Mouse (Mus musculus) heart, embryonic 16.5 days (tissue): ENCODE results near the gene Slc16a13. TPM values are rescaled to one million over a fixed set of nuclear protein-coding genes. Genes with fewer than 3 reads are reported as not detected.
"Not testable (repeated sequence)": the region's sequence is repeated elsewhere in the genome, so short reads cannot be mapped to it uniquely, and the experiment has no call there.

Source experiments
- ATAC-seq: fragments of 200-750 bp; cut with Nextera tagmentation; replicated peaks from 2 replicates; pipeline ENCODE4 v1.8.0; 2017; ENCODE audit warnings: moderate number of reproducible peaks; ENCODE audit not compliant: insufficient read depth, low FRiP score; ENCODE audit errors: extremely low read depth
- H3K27ac ChIP-seq: fragments of 300-500 bp; sonication (generic); 2 replicates; pipeline ENCODE4 v1.5.1; 2014; ENCODE audit warnings: mild to moderate bottlenecking, low read length, control low read depth, moderate library complexity
- H3K27me3 ChIP-seq: fragments of 300-500 bp; sonication (generic); 2 replicates; pipeline ENCODE4 v1.6.1; 2014; ENCODE audit warnings: low read length, mixed read lengths; ENCODE audit not compliant: control insufficient read depth, insufficient read depth
- H3K36me3 ChIP-seq: fragments of 300-500 bp; sonication (generic); 2 replicates; pipeline ENCODE4 v1.6.1; 2014; ENCODE audit not compliant: control insufficient read depth, insufficient read depth
- H3K4me1 ChIP-seq: fragments of 300-500 bp; sonication (generic); 2 replicates; pipeline ENCODE4 v1.6.1; 2014; ENCODE audit warnings: low read length, mixed read lengths; ENCODE audit not compliant: control insufficient read depth, insufficient read depth
- H3K4me2 ChIP-seq: fragments of 300-500 bp; sonication (generic); 2 replicates; pipeline ENCODE4 v1.6.1; 2014; ENCODE audit warnings: low read depth, mild to moderate bottlenecking, control low read depth, low read length
- H3K4me3 ChIP-seq: fragments of 300-500 bp; sonication (generic); 2 replicates; pipeline ENCODE4 v1.5.1; 2014; ENCODE audit warnings: mild to moderate bottlenecking, control low read depth, low read length
- H3K9ac ChIP-seq: fragments of 300-500 bp; sonication (generic); 2 replicates; pipeline ENCODE4 v1.6.1; 2014; ENCODE audit warnings: low read length, control low read depth
- H3K9me3 ChIP-seq: fragments of 300-500 bp; sonication (generic); replicated peaks from 2 replicates; pipeline ENCODE4 v1.6.1; 2016; ENCODE audit warnings: low read length; ENCODE audit not compliant: control insufficient read depth
- WGBS: fragments of 180-500 bp; shearing (Covaris S2); extraction: QIAGEN DNeasy Blood & Tissue Kit; methylation state at CpG from one replicate; pipeline ENCODE4 v1.1.7; 2014; 5-methylcytosine and 5-hydroxymethylcytosine counted together
- microRNA counts: library from miRNA; unstranded; fragments of <30 nt; microRNA quantifications from one replicate; lab custom pipeline; 2016
- microRNA-seq: library from miRNA; unstranded; fragments of <30 nt; microRNA quantifications from one replicate; pipeline ENCODE4, GENCODE M21; 2017
- polyA plus RNA-seq: library from polyadenylated mRNA; unstranded; fragments of >200 nt; fragmentation: Nextera tagmentation; extraction: Ambion mirVana; gene quantifications from 2 replicates; pipeline ENCODE4 v1.2.1, GENCODE M21; 2015

Gene Slc16a13
- polyA plus RNA-seq, 1 experiment from 2014 or later: 5.6 TPM

DNA sequence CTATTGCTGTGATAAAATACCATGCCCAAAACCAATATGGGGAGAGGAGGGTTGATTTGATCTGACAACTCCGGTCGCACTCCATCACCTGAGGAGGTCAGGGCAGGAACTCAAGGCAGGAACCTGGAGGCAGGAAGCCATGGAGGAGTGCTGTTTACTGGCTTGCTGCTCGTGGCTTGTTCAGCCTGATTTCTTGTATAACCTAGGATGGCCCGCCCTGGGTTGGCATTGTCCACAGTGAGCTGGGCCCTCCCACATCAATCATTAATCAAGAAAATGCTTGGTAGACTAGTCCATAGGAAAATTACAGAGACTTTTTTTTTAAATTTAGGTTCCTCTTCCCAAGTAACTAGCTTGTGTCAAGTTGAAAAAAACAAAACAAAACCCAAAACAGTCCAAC, 46.4 kb downstream of the Slc16a13 start:
- Histone ChIP-seq H3K4me3 (no peak overlapping the region), H3K4me2 (no peak overlapping the region), H3K27me3 (no peaks in the 10 kb centered on the region), H3K9ac (no peak overlapping the region), H3K9me3 (no peaks in the 10 kb centered on the region; the same call in 1 of the 2 replicates), H3K36me3 (no peaks in the 10 kb centered on the region), H3K4me1 (no peaks in the 10 kb centered on the region), H3K27ac (no peak overlapping the region)
- 75% methylated on average over 4 of the region's 4 CpGs for WGBS
- ATAC-seq: no peak

DNA sequence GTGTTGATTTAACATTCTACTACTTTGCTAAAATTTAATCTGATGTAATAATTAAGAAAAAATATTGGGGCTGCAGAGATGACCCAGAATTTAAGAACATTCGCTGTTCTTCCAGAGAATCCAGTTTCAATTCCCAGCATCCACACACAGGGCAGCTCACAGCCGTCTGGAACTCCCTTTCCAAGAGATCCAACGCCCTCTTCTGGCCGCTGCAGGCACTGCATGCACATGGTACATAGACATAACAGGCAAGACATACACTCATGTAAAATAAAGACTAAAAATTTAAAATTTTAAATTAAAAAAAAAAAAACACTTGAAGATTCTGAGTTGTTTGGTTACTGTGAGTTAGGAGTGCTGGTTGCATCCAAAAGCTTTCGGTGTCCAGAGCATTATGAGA, 48.6 kb downstream of the Slc16a13 start:
- Histone ChIP-seq H3K27ac (no peak overlapping the region), H3K9me3 (no peaks in the 10 kb centered on the region), H3K4me2 (no peak overlapping the region), H3K36me3 (no peaks in the 10 kb centered on the region), H3K27me3 (no peaks in the 10 kb centered on the region), H3K9ac (no peak overlapping the region), H3K4me1 (no peaks in the 10 kb centered on the region), H3K4me3 (no peak overlapping the region)
- no peak for ATAC-seq
- 52% methylated on average over 5 of the region's 5 CpGs for WGBS

DNA sequence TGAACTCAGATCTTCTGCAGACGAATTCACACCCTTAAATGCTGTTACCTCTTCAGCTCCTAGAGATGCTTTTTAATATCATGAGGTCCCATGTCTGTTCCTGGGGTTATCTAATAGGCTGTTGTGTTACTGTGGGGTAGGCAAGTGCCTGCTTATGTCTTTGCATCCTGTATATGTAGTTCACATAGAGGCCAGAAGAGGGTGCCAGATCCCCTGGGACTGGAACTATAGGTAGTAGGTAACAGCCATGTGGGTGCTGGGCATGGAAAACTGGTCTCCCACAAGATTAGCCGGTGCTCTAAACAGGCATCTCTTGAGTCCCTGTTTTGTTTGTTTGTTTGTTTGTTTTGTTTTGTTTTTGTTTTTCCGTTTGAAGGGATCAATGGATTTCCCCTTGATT, 49.0 kb downstream of the Slc16a13 start:
- Histone ChIP-seq H3K9me3 (no peaks in the 10 kb centered on the region), H3K27me3 (no peaks in the 10 kb centered on the region), H3K4me1 (no peaks in the 10 kb centered on the region), H3K27ac (no peak overlapping the region), H3K36me3 (no peaks in the 10 kb centered on the region), H3K4me3 (no peak overlapping the region), H3K9ac (no peak overlapping the region), H3K4me2 (no peak overlapping the region)
- ATAC-seq: no peak
- 45% methylated on average over 3 of the region's 3 CpGs for WGBS

DNA sequence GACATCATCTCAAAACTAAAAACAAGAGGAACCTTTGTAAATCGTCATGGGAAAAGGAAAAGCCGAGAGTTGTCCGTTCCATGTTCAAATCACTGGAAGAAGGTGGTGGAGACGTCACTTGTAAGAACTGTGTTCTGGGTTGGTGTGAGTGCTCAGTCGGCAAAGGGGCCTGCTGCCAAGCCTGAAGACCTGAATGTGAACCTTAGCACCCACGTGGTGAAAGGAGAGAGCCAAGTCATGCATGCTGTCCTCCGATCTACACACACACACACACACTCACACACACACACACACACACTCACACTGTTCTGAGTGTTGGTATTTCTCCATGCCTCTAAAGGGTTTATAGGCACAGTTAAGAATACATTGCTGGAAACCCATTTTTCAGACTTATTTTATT, 49.7 kb downstream of the Slc16a13 start:
- no peak for ATAC-seq
- no peaks in the 10 kb centered on the region for H3K4me1 ChIP-seq
- H3K27ac ChIP-seq: no peak overlapping the region
- H3K9me3 ChIP-seq: no peaks in the 10 kb centered on the region
- no peak overlapping the region for H3K4me2 ChIP-seq
- WGBS: 68% methylated on average over 7 of the region's 7 CpGs
- no peaks in the 10 kb centered on the region for H3K36me3 ChIP-seq
- no peaks in the 10 kb centered on the region for H3K27me3 ChIP-seq
- H3K9ac ChIP-seq: no peak overlapping the region
- H3K4me3 ChIP-seq: no peak overlapping the region

DNA sequence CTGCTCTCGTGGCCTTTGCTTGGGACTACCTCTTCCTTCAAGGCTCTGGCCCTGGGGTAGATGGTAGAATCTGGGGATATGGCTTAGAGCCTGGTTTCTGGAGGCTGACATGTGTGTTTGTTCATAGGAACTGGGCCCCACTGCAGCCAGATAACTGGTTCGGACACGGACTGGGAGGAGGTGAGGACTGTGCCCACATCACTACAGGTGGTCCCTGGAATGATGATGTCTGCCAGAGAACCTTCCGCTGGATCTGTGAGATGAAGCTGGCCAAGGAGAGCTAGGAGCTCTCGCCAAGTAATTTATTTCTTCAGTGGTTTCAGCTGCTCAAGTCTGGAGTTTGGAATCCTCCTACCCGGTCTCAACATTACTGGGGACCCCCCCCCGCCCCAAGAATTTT, 50.6 kb downstream of the Slc16a13 start:
- WGBS: 73% methylated on average over 7 of the region's 7 CpGs
- H3K27me3 ChIP-seq: no peaks in the 10 kb centered on the region
- no peaks in the 10 kb centered on the region for H3K9me3 ChIP-seq
- ATAC-seq: no peak
- H3K9ac ChIP-seq: no peak overlapping the region
- no peak overlapping the region for H3K27ac ChIP-seq
- no peaks in the 10 kb centered on the region for H3K4me1 ChIP-seq
- H3K4me2 ChIP-seq: no peak overlapping the region
- no peaks in the 10 kb centered on the region for H3K36me3 ChIP-seq
- no peak overlapping the region for H3K4me3 ChIP-seq

DNA sequence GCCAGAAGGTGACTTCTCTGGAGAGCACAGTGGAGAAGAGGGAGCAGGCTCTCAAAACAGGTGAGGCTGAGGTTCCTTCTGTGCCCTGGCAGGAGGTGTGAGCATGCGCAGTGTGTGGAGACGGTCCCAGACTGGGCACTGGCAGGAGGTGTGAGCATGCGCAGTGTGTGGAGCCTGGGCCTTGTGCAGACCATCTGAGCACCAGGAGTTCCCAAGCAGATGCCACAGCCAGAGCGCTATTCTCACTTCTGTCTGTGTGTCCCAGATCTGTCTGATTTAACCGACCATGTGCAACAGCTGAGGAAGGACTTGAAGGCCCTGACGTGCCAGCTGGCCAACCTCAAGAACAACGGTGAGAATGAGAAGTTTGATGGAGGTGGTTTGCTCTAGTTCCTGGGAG, 51.4 kb downstream of the Slc16a13 start:
- not testable (repeated sequence) for H3K27ac ChIP-seq, H3K9me3 ChIP-seq, H3K4me2 ChIP-seq, H3K4me1 ChIP-seq, H3K4me3 ChIP-seq, ATAC-seq, H3K9ac ChIP-seq, H3K36me3 ChIP-seq, H3K27me3 ChIP-seq
- WGBS: 85% methylated on average over 7 of the region's 7 CpGs

DNA sequence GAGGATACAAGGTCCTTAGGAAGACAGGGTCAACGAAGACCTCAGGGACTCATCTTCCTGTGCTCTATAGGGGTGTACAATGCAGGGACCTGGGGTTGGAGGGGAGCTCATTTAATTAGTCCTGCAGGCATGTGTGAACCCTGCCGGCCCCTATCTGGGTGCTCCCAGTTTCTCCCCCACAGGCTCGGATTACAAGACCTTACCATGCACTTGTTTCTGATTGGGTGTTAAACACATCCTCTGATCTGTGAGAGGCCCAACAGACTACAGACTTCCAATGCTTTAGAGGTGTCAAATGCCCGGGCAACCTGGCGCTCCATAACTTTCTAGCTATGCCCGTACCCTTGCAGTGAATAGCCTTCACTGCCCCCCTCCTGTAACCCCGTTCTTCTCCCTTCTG, 52.7 kb downstream of the Slc16a13 start:
- H3K4me1 ChIP-seq: no peaks in the 10 kb centered on the region
- H3K27ac ChIP-seq: no peak overlapping the region
- no peak overlapping the region for H3K4me2 ChIP-seq
- H3K27me3 ChIP-seq: no peaks in the 10 kb centered on the region
- no peak for ATAC-seq
- 53% methylated on average over 7 of the region's 7 CpGs for WGBS
- H3K36me3 ChIP-seq: no peaks in the 10 kb centered on the region
- H3K9me3 ChIP-seq: no peaks in the 10 kb centered on the region
- no peak overlapping the region for H3K4me3 ChIP-seq
- H3K9ac ChIP-seq: no peak overlapping the region

MicroRNAs within 50 kb of the gene (microRNA counts, 519-probe panel; counts per million panel counts)
- microRNA mmu-miR-195 (lab: Ali Mortazavi, UCI) (not detected), microRNA mmu-miR-497 (lab: Ali Mortazavi, UCI) (2,246 counts per million, percentile 40 among the panel's probes with 10 or more counts)

Small RNAs within 50 kb of the gene (microRNA-seq; reads per million reads assigned to microRNA genes)
- gene Mir195a (690 reads per million, percentile 75 among the genes with 10 or more reads in this experiment), gene Mir497 (not detected), gene Mir497b (not detected)

Other genes with a start within 250 kb of the Slc16a13 start
- gene Ctdnep1, start 239.9 kb downstream of the Slc16a13 start, polyA plus RNA-seq: 23.9 and 25.0 TPM in 2 replicates
- gene Elp5, start 238.5 kb downstream of the Slc16a13 start, polyA plus RNA-seq: 111 and 116 TPM in 2 replicates
- gene Gabarap, start 229.9 kb downstream of the Slc16a13 start, polyA plus RNA-seq: 421 and 428 TPM in 2 replicates
- gene Phf23, start 225.3 kb downstream of the Slc16a13 start, polyA plus RNA-seq: 42.0 and 43.9 TPM in 2 replicates
- 17.1 and 19.2 TPM in 2 replicates for gene Dvl2, start 220.5 kb downstream of the Slc16a13 start, polyA plus RNA-seq
- gene Acadvl, start 205.7 kb downstream of the Slc16a13 start, polyA plus RNA-seq: 276 and 298 TPM in 2 replicates
- 4.6 and 4.7 TPM in 2 replicates for gene Dlg4, start 204.1 kb downstream of the Slc16a13 start, polyA plus RNA-seq
- not detected in 2 replicates for gene Asgr1, start 167.0 kb downstream of the Slc16a13 start, polyA plus RNA-seq
- 0.22 TPM in 1 of 2 replicates, not detected in the other for gene Asgr2, start 128.4 kb downstream of the Slc16a13 start, polyA plus RNA-seq
- gene Mgl2, start 90.7 kb downstream of the Slc16a13 start, polyA plus RNA-seq: 0.64 and 1.1 TPM in 2 replicates
- gene Clec10a, start 64.9 kb downstream of the Slc16a13 start, polyA plus RNA-seq: 0.51 and 1.1 TPM in 2 replicates
- 0.33 and 0.41 TPM in 2 replicates for gene Slc16a11, start 8.3 kb downstream of the Slc16a13 start, polyA plus RNA-seq
- 18.1 and 20.2 TPM in 2 replicates for gene Bcl6b, start 8.7 kb upstream of the Slc16a13 start, polyA plus RNA-seq
- 116 and 121 TPM in 2 replicates for gene 0610010K14Rik, start 16.9 kb upstream of the Slc16a13 start, polyA plus RNA-seq
- 8.2 and 9.0 TPM in 2 replicates for gene Gm21988, start 18.8 kb upstream of the Slc16a13 start, polyA plus RNA-seq
- gene Rnasek, start 18.8 kb upstream of the Slc16a13 start, polyA plus RNA-seq: 218 and 227 TPM in 2 replicates
- gene Alox12, start 34.3 kb upstream of the Slc16a13 start, polyA plus RNA-seq: 3.5 and 4.2 TPM in 2 replicates
- 2.8 and 7.2 TPM in 2 replicates for gene Alox12e, start 101.6 kb upstream of the Slc16a13 start, polyA plus RNA-seq
- gene Alox15, start 131.0 kb upstream of the Slc16a13 start, polyA plus RNA-seq: 0.56 and 1.1 TPM in 2 replicates
- gene Pelp1, start 189.0 kb upstream of the Slc16a13 start, polyA plus RNA-seq: 22.1 and 22.5 TPM in 2 replicates
- gene Arrb2, start 211.6 kb upstream of the Slc16a13 start, polyA plus RNA-seq: 9.5 and 11.7 TPM in 2 replicates
- 25.2 and 27.8 TPM in 2 replicates for gene Med11, start 230.9 kb upstream of the Slc16a13 start, polyA plus RNA-seq
- 1.5 and 1.7 TPM in 2 replicates for gene Zmynd15, start 238.4 kb upstream of the Slc16a13 start, polyA plus RNA-seq
- gene Cxcl16, start 238.9 kb upstream of the Slc16a13 start, polyA plus RNA-seq: 10.2 and 10.9 TPM in 2 replicates